Mouse (Mus musculus): ENCODE measurements at regions not wholly inside any gene's neighbourhood (a gene's known extent, or its start where the extent isn't known, plus 50 kb on each side); places are given as distances from the start of the nearest gene placed in this dataset.

- TF ChIP-seq CTCF (IDR thresholded peaks at IDR 0.05; ENCODE audit: low read depth) (no peak), EP300 (IDR thresholded peaks at IDR 0.05; ENCODE audit: low read depth) (no peak)
Observed at GRCm38 (mm10) chr14:76698718-76699402, 142.2 kb upstream of the Serp2 start.
